Mouse (Mus musculus) ES-E14 (cell line): ENCODE results near the gene Gm21954. TPM values are rescaled to one million over a fixed set of nuclear protein-coding genes. Genes with fewer than 3 reads are reported as not detected.

Source experiments
- DNase-seq: peaks from one replicate; pipeline ENCODE4 v3.0.0-alpha.2; 2013; ENCODE audit warnings: low read depth, low spot score
- H3K27ac ChIP-seq: 2 replicates; pipeline ENCODE4 v1.5.1; 2012; ENCODE audit warnings: low read depth, mild to moderate bottlenecking, low read length, moderate library complexity, mixed read lengths; ENCODE audit not compliant: poor library complexity, insufficient read depth, severe bottlenecking
- H3K36me3 ChIP-seq: 2 replicates; pipeline ENCODE4 v1.6.1; 2012; ENCODE audit warnings: mild to moderate bottlenecking, low read length, moderate library complexity, mixed read lengths; ENCODE audit not compliant: control insufficient read depth, poor library complexity, insufficient read depth, severe bottlenecking
- H3K4me1 ChIP-seq, 2 experiments: fragments of 150-350 bp in 1 of 2; sonication (generic) in 1 of 2; 2 replicates each; pipeline ENCODE4 v1.6.1; 2012; ENCODE audit warnings: low read length in 2 of 2, mild to moderate bottlenecking in 1 of 2, mixed read lengths in 1 of 2; ENCODE audit not compliant: control insufficient read depth in 2 of 2, insufficient read depth in 2 of 2, poor library complexity in 1 of 2
- H3K4me3 ChIP-seq, 2 experiments: fragments of 150-350 bp in 1 of 2; sonication (generic) in 1 of 2; 2 replicates each; pipeline ENCODE4 v1.5.1; 2012; ENCODE audit warnings: low read length in 2 of 2, low read depth in 1 of 2, mild to moderate bottlenecking in 1 of 2, mixed read lengths in 1 of 2; ENCODE audit not compliant: insufficient read depth in 1 of 2, poor library complexity in 1 of 2, severe bottlenecking in 1 of 2
- H3K9ac ChIP-seq: 2 replicates; pipeline ENCODE4 v1.6.1; 2012; ENCODE audit warnings: low read depth, mild to moderate bottlenecking, low read length, mixed read lengths; ENCODE audit not compliant: poor library complexity, insufficient read depth, severe bottlenecking
- H3K9me3 ChIP-seq: fragments of 150-350 bp; sonication (generic); 2 replicates; pipeline ENCODE4 v1.6.1; 2012; ENCODE audit warnings: low read depth, mild to moderate bottlenecking, low read length; ENCODE audit not compliant: control insufficient read depth, insufficient read depth
- CHD2 ChIP-seq: IDR thresholded peaks from 2 replicates; pipeline ENCODE4 v1.6.1; 2014; ENCODE audit warnings: mild to moderate bottlenecking, low read depth, low read length, inconsistent platforms
- HCFC1 ChIP-seq: IDR thresholded peaks from 2 replicates; pipeline ENCODE4 v1.6.1; 2012; ENCODE audit warnings: low read length, inconsistent platforms, borderline replicate concordance; ENCODE audit not compliant: insufficient read depth
- MAFK ChIP-seq: IDR thresholded peaks from 2 replicates; pipeline ENCODE4 v1.6.1; 2014; ENCODE audit warnings: mild to moderate bottlenecking, low read depth, low read length, inconsistent platforms; ENCODE audit not compliant: insufficient read depth
- ZC3H11A ChIP-seq: IDR thresholded peaks from 2 replicates; pipeline ENCODE4 v1.6.1; 2012; ENCODE audit warnings: low read depth, mild to moderate bottlenecking, inconsistent platforms, low read length, borderline replicate concordance
- ZNF384 ChIP-seq: IDR thresholded peaks from 2 replicates; pipeline ENCODE4 v1.6.1; 2012; ENCODE audit warnings: low read depth, low read length, inconsistent platforms
- in situ Hi-C, 2 experiments: fragments of 600-800 bp; cut with MboI; formaldehyde crosslinking; loops; one replicate each; pipeline ENCODE4 v1.15.1; 2025; ENCODE audit warnings: low sequenced_read_pairs in 2 of 2, inconsistent platforms in 1 of 2; ENCODE audit not compliant: unreplicated experiment in 2 of 2
- total RNA-seq: library from RNA; depleted of rRNA; stranded (reverse); fragments of 300-350 nt; gene quantifications from 2 replicates; pipeline ENCODE4 v1.2.3, GENCODE M21; 2012

Gm21954 gene
- total RNA-seq, 1 experiment: not detected

DNA sequence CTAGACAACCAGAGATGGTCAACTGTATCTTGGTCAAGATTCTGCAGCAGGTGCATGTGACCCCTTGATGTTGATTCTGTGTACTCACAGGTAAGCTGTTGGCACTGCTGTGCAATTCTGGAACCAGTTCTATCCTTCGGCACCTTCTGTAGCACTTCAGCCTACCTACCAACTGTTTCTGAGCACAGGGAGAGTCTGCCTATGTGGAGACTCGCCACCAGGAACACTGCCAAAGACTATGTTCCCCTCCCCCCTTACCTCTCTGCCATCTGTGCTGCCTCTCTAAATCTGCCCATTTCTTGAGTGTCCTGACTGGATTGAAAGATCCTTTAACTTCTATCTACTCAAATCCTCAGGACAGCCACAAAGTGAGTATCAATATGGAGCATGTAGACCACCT is 28.3 kb downstream of the Gm21954 start:
- in situ Hi-C loops: no loop called here
- Histone ChIP-seq H3K36me3 (no peaks in the 10 kb centered on the region), H3K4me1 (no peaks in the 10 kb centered on the region), H3K9ac (no peak overlapping the region), H3K4me3 (no peak overlapping the region), H3K27ac (no peak overlapping the region), H3K9me3 (no peaks in the 10 kb centered on the region)
- no peak for DNase-seq
- TF ChIP-seq HCFC1 (no peak), MAFK (no peak)

DNA sequence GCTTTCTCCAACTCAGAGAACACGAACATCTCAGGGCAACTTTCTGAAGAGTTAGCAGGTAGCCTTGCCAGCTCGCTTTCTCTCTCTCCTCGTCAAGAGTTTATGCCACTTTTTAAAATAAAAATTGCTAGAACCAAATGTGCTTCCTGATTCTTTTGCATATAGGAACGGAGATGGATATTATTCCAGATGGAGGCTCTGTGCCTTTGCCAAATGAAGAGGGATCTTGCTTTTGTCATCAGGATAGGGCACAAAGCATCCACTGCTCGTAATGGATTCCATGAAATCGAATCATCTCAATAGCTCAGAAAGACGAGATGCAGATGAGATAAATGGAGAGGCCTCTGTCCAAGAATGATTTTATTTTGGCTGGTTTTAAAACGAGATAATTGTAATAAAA is 28.7 kb downstream of the Gm21954 start:
- DNase-seq: no peak
- Histone ChIP-seq H3K4me3 (no peak overlapping the region), H3K36me3 (no peaks in the 10 kb centered on the region), H3K27ac (no peak overlapping the region), H3K4me1 (no peaks in the 10 kb centered on the region), H3K9ac (no peak overlapping the region), H3K9me3 (no peaks in the 10 kb centered on the region)
- in situ Hi-C loops: no loop called here
- TF ChIP-seq ZC3H11A: no peak
- TF ChIP-seq CHD2: no peak
- no peak for TF ChIP-seq MAFK
- no peak for TF ChIP-seq HCFC1
- no peak for TF ChIP-seq ZNF384

DNA sequence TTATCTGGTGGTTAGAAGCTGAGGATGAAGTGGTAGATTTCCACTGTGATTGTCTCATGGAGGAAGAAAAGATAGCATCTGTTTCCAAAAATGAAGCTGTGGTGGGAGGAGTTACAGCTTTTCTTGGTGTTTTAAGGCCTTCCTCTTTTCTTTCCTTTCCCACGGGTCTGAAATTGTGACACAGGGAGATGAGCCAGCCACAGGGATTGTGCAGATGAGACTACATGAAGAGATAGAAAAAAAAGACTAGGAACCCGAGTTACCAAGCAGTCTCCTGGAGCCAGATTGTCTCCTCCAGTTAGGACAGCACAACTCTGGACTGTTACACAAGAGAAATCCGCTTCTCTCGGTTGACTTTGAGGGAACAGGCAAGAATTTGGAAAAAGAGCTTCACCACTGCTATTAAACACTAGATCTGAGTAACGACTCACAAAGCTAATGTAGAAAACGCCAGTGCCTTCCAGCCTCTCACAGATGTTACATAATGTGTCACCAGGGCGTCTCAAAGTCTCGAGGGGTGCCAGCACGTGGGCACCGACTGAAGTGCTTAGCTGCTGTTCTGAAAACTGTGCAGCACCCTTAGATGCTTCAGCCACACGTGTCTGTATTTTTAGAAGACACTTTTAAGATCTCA is 29.9 kb downstream of the Gm21954 start:
- no peaks in the 10 kb centered on the region for H3K4me1 ChIP-seq
- no peak overlapping the region for H3K4me3 ChIP-seq
- H3K36me3 ChIP-seq: no peaks in the 10 kb centered on the region
- in situ Hi-C loops: no loop called here
- H3K27ac ChIP-seq: no peak overlapping the region
- no peak overlapping the region for H3K9ac ChIP-seq
- no peak for DNase-seq
- TF ChIP-seq MAFK: no peak
- no peak for TF ChIP-seq ZNF384
- no peak for TF ChIP-seq ZC3H11A
- TF ChIP-seq CHD2: no peak
- TF ChIP-seq HCFC1: no peak
- H3K9me3 ChIP-seq: no peaks in the 10 kb centered on the region

DNA sequence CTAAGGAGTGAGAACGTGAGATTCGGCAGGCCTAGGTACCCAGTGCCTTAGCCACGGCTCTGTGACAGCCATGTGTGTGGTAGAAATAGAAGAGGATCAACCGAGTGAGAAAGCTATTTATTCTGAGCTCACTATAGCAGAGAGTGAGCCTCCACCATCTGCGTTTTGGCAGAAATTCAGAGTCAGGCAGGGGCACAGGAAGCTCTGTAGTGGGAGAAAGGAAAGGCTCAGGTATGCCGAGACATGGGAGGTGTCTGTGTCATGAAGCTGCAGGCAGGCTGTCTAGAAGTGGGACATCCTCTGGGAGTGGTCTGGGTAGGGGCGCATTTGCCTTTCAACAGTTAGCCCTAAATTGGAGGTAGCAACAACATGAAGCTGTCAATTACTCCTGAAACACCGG is 31.7 kb downstream of the Gm21954 start:
- H3K36me3 ChIP-seq: no peaks in the 10 kb centered on the region
- in situ Hi-C loops: no loop called here
- no peaks in the 10 kb centered on the region for H3K4me1 ChIP-seq
- H3K9me3 ChIP-seq: no peaks in the 10 kb centered on the region
- no peak overlapping the region for H3K27ac ChIP-seq
- no peak for TF ChIP-seq ZC3H11A
- TF ChIP-seq MAFK: no peak
- no peak for TF ChIP-seq ZNF384
- TF ChIP-seq CHD2: no peak
- TF ChIP-seq HCFC1: no peak
- no peak for DNase-seq
- H3K4me3 ChIP-seq: no peak overlapping the region
- no peak overlapping the region for H3K9ac ChIP-seq
